Mouse (Mus musculus) heart, postnatal 0 days (tissue): ENCODE measurements around the gene Casp9. TPM values are rescaled to one million over a fixed set of nuclear protein-coding genes. Genes with fewer than 3 reads are reported as not detected.
A peak's percentile ranks its signal among the peaks of the same experiment; 100 is the strongest.

ENCODE experiments used
- ATAC-seq: fragments of 200-750 bp; cut with Nextera tagmentation; 2 replicates; pipeline ENCODE4 v1.8.0; 2017; ENCODE audit warnings: low read depth, moderate number of reproducible peaks, moderate library complexity; ENCODE audit not compliant: insufficient read depth
- DNase-seq: peaks from one replicate; pipeline ENCODE4 v3.0.0-alpha.2; 2016; ENCODE audit warnings: low spot score
- H3K27ac ChIP-seq: fragments of 300-500 bp; sonication (generic); 2 replicates; pipeline ENCODE4 v1.5.1; 2014; ENCODE audit warnings: low read depth, mild to moderate bottlenecking
- H3K27me3 ChIP-seq: fragments of 300-500 bp; sonication (generic); 2 replicates; pipeline ENCODE4 v1.6.1; 2014; ENCODE audit warnings: low read length, mixed read lengths; ENCODE audit not compliant: control insufficient read depth, insufficient read depth
- H3K36me3 ChIP-seq: fragments of 300-500 bp; sonication (generic); replicated peaks from 2 replicates; pipeline ENCODE4 v1.6.1; 2014; ENCODE audit warnings: low read length, mixed read lengths; ENCODE audit not compliant: control insufficient read depth, insufficient read depth
- H3K4me1 ChIP-seq: fragments of 300-500 bp; sonication (generic); 2 replicates; pipeline ENCODE4 v1.6.1; 2014; ENCODE audit warnings: antibody characterized with exemption; ENCODE audit not compliant: control insufficient read depth, insufficient read depth
- H3K4me2 ChIP-seq: fragments of 300-500 bp; sonication (generic); 2 replicates; pipeline ENCODE4 v1.6.1; 2014; ENCODE audit warnings: low read depth, mild to moderate bottlenecking, low read length, moderate library complexity
- H3K4me3 ChIP-seq: fragments of 300-500 bp; sonication (generic); 2 replicates; pipeline ENCODE4 v1.5.1; 2014; ENCODE audit warnings: low read depth, low read length
- H3K9ac ChIP-seq: fragments of 300-500 bp; sonication (generic); replicated peaks from 2 replicates; pipeline ENCODE4 v1.6.1; 2014; ENCODE audit warnings: low read depth, low read length, mixed read lengths
- H3K9me3 ChIP-seq: fragments of 300-500 bp; sonication (generic); replicated peaks from 2 replicates; pipeline ENCODE4 v1.6.1; 2016; ENCODE audit warnings: low read length; ENCODE audit not compliant: control insufficient read depth
- CTCF ChIP-seq: IDR thresholded peaks from 2 replicates; pipeline ENCODE4 v1.5.1; 2016; ENCODE audit warnings: antibody characterized with exemption, control low read depth, low read depth
- EP300 ChIP-seq: IDR thresholded peaks from 2 replicates; pipeline ENCODE4 v1.6.1; 2016; ENCODE audit warnings: antibody characterized with exemption, low read depth
- WGBS: fragments of 180-500 bp; shearing (Covaris S2); extraction: QIAGEN DNeasy Blood & Tissue Kit; methylation state at CpG from one replicate; pipeline ENCODE4 v1.1.7; 2014; 5-methylcytosine and 5-hydroxymethylcytosine counted together
- polyA plus RNA-seq: library from polyadenylated mRNA; unstranded; fragments of >200 nt; fragmentation: Nextera tagmentation; extraction: Ambion mirVana; gene quantifications from 2 replicates; pipeline ENCODE4 v1.2.1, GENCODE M21; 2015
- total RNA-seq: library from RNA; depleted of rRNA; stranded (reverse); fragments of >200 nt; gene quantifications from 2 replicates; pipeline ENCODE4 v1.2.3, GENCODE M21; 2014; ENCODE audit warnings: low replicate concordance

Casp9 gene
- total and polyA plus RNA-seq, 2 experiments from 2014 or later, result 12.8 to 26.0 TPM

- no peak overlapping the region for H3K4me3 ChIP-seq
- H3K4me2 ChIP-seq, result no peak overlapping the region
- H3K9me3 ChIP-seq, result no peaks in the 10 kb centered on the region
- ATAC-seq (no peak), DNase-seq (no peak)
- H3K36me3 ChIP-seq, result peaks cover 46% of the 10 kb centered on the region
- peaks cover 11% of the 10 kb centered on the region; the same call in 1 of the 2 replicates for H3K4me1 ChIP-seq
- WGBS, result 92% methylated on average over 13 of the region's 13 CpGs
- TF ChIP-seq EP300 (no peak), CTCF (no peak)
- no peak overlapping the region for H3K27ac ChIP-seq
- H3K27me3 ChIP-seq, result no peaks in the 10 kb centered on the region
- H3K9ac ChIP-seq, result no peak overlapping the region
Observed at GRCm38 (mm10) chr4:141762102-141762598, 31.3 kb upstream of the Casp9 start.

GRCm38 (mm10) chr4:141763476-141763875 lies 29.9 kb upstream of the Casp9 start:
- TF ChIP-seq EP300 (no peak), CTCF (no peak)
- Histone ChIP-seq H3K27me3 (no peaks in the 10 kb centered on the region), H3K36me3 (peaks cover 46% of the 10 kb centered on the region), H3K4me1 (peaks cover 22% of the 10 kb centered on the region), H3K9me3 (no peaks in the 10 kb centered on the region), H3K4me3 (no peak overlapping the region), H3K4me2 (no peak overlapping the region), H3K9ac (no peak overlapping the region), H3K27ac (no peak overlapping the region)
- 83% methylated on average over 12 of the region's 12 CpGs for WGBS
- ATAC-seq (no peak), DNase-seq (no peak)

GRCm38 (mm10) chr4:141765008-141765407 lies 28.4 kb upstream of the Casp9 start:
- peaks cover 22% of the 10 kb centered on the region for H3K4me1 ChIP-seq
- ATAC-seq (no peak), DNase-seq (no peak)
- no peak overlapping the region for H3K9ac ChIP-seq
- H3K4me3 ChIP-seq, result no peak overlapping the region
- WGBS, result 79% methylated on average over 3 of the region's 3 CpGs
- H3K9me3 ChIP-seq, result no peaks in the 10 kb centered on the region
- H3K27me3 ChIP-seq, result no peaks in the 10 kb centered on the region
- H3K4me2 ChIP-seq, result no peak overlapping the region
- H3K36me3 ChIP-seq, result peaks cover 61% of the 10 kb centered on the region
- no peak for TF ChIP-seq EP300
- no peak for TF ChIP-seq CTCF
- no peak overlapping the region for H3K27ac ChIP-seq

GRCm38 (mm10) chr4:141766316-141766667 lies 27.1 kb upstream of the Casp9 start:
- Histone ChIP-seq H3K9me3 (no peaks in the 10 kb centered on the region), H3K27me3 (no peaks in the 10 kb centered on the region), H3K9ac (0 out of 2 replicates have a peak overlapping the region, but pooled peaks have one; percentile 4), H3K36me3 (peaks cover 69% of the 10 kb centered on the region), H3K27ac (peak overlapping the region; percentile 93), H3K4me3 (0 out of 2 replicates have a peak overlapping the region, but pooled peaks have one; percentile 5), H3K4me2 (peak overlapping the region; percentile 41), H3K4me1 (peaks cover 22% of the 10 kb centered on the region)
- 54% methylated on average over 8 of the region's 8 CpGs for WGBS
- no peak for ATAC-seq
- TF ChIP-seq CTCF (no peak), EP300 (no peak)
- peak; percentile 5 for DNase-seq

GRCm38 (mm10) chr4:141766668-141767352 lies 26.6 kb upstream of the Casp9 start:
- Histone ChIP-seq H3K4me1 (peaks cover 22% of the 10 kb centered on the region), H3K27ac (peak overlapping the region; percentile 93), H3K27me3 (no peaks in the 10 kb centered on the region), H3K9ac (0 out of 2 replicates have a peak overlapping the region, but pooled peaks have one; percentile 4), H3K4me3 (0 out of 2 replicates have a peak overlapping the region, but pooled peaks have one; percentile 5), H3K36me3 (peaks cover 70% of the 10 kb centered on the region), H3K4me2 (peak overlapping the region; percentile 41), H3K9me3 (no peaks in the 10 kb centered on the region)
- TF ChIP-seq EP300, result peak; percentile 52; the same call in 1 of the 2 replicates
- TF ChIP-seq CTCF, result no peak
- WGBS, result 9% methylated on average over 19 of the region's 19 CpGs
- DNase-seq (peak; percentile 66), ATAC-seq (peak; percentile 76)
